Mouse (Mus musculus) CH12.LX (cell line): ENCODE results near the gene Rpap1. TPM values are rescaled to one million over a fixed set of nuclear protein-coding genes. Genes with fewer than 3 reads are reported as not detected.

Experiments used
- DNase-seq: peaks from one replicate; pipeline ENCODE4 v3.0.0-alpha.2; 2013; ENCODE audit errors: extremely low read depth
- H3K27ac ChIP-seq: 2 replicates; pipeline ENCODE4 v1.5.1; 2012; ENCODE audit warnings: low read depth, mild to moderate bottlenecking, control low read depth, moderate library complexity; ENCODE audit not compliant: insufficient read depth
- H3K27me3 ChIP-seq: replicated peaks from 2 replicates; pipeline ENCODE3; 2012; ENCODE audit warnings: inconsistent platforms
- H3K36me3 ChIP-seq, 2 experiments: replicated peaks in 1 of 2; 2 replicates each; pipeline versions ENCODE3 to v1.6.1; 2012; ENCODE audit warnings: inconsistent platforms in 1 of 2, low read length in 1 of 2, mild to moderate bottlenecking in 1 of 2, mixed read lengths in 1 of 2, moderate library complexity in 1 of 2; ENCODE audit not compliant: control insufficient read depth in 1 of 2, insufficient read depth in 1 of 2
- H3K4me1 ChIP-seq, 2 experiments: 2 replicates each; pipeline ENCODE4 v1.6.1; 2012; ENCODE audit warnings: inconsistent platforms in 1 of 2, moderate library complexity in 1 of 2; ENCODE audit not compliant: insufficient read depth in 2 of 2, control insufficient read depth in 1 of 2
- H3K4me2 ChIP-seq: 2 replicates; pipeline ENCODE4 v1.6.1; 2012; ENCODE audit warnings: low read depth, mild to moderate bottlenecking, control low read depth; ENCODE audit not compliant: poor library complexity, insufficient read depth, severe bottlenecking
- H3K4me3 ChIP-seq, 3 experiments: fragments of 150-350 bp in 1 of 3; sonication (generic) in 1 of 3; replicated peaks in 1 of 3; 2 replicates each; pipeline versions ENCODE3 to v1.5.1; 2011 to 2012; ENCODE audit warnings: low read depth in 2 of 3, low read length in 2 of 3, mild to moderate bottlenecking in 2 of 3, moderate library complexity in 2 of 3, control low read depth in 1 of 3, improper control_type of control experiment in 1 of 3, inconsistent platforms in 1 of 3, mixed read lengths in 1 of 3; ENCODE audit not compliant: poor library complexity in 1 of 3
- H3K79me2 ChIP-seq: replicated peaks from 2 replicates; pipeline ENCODE4 v1.6.1; 2012; ENCODE audit warnings: mild to moderate bottlenecking, moderate library complexity; ENCODE audit not compliant: control insufficient read depth, poor library complexity, insufficient read depth, severe bottlenecking; ENCODE audit errors: extremely low read depth
- H3K9ac ChIP-seq: 2 replicates; pipeline ENCODE4 v1.6.1; 2012; ENCODE audit warnings: low read depth, mild to moderate bottlenecking, control low read depth, moderate library complexity; ENCODE audit not compliant: insufficient read depth
- H3K9me3 ChIP-seq: replicated peaks from 2 replicates; pipeline ENCODE3; 2012; ENCODE audit warnings: low read length, inconsistent platforms, mixed read lengths
- BHLHE40 ChIP-seq: IDR thresholded peaks from 2 replicates; pipeline ENCODE4 v1.6.1; 2011; ENCODE audit warnings: mild to moderate bottlenecking, low read depth, low read length, improper control_type of control experiment
- CTCF ChIP-seq, 2 experiments: IDR thresholded peaks in 1 of 2; conservative IDR thresholded peaks in 1 of 2; 2 replicates each; pipeline ENCODE4 v1.5.1; 2011 to 2012; ENCODE audit warnings: low read depth in 2 of 2, low read length in 2 of 2, improper control_type of control experiment in 1 of 2, inconsistent platforms in 1 of 2, mild to moderate bottlenecking in 1 of 2, moderate library complexity in 1 of 2
- E2F4 ChIP-seq: IDR thresholded peaks from 2 replicates; pipeline ENCODE4 v1.6.1; 2011; ENCODE audit warnings: low read depth, low read length, improper control_type of control experiment; ENCODE audit not compliant: insufficient replicate concordance
- EP300 ChIP-seq: IDR thresholded peaks from 2 replicates; pipeline ENCODE4 v1.6.1; 2011; ENCODE audit warnings: low read length, improper control_type of control experiment
- GABPA ChIP-seq: IDR thresholded peaks from 2 replicates; pipeline ENCODE4 v1.6.1; 2012; ENCODE audit warnings: low read depth, low read length, improper control_type of control experiment, inconsistent platforms; ENCODE audit not compliant: insufficient replicate concordance
- HCFC1 ChIP-seq: IDR thresholded peaks from 2 replicates; pipeline ENCODE4 v1.6.1; 2012; ENCODE audit warnings: low read depth, mild to moderate bottlenecking, inconsistent platforms, low read length, improper control_type of control experiment
- JUND ChIP-seq: conservative IDR thresholded peaks from 2 replicates; pipeline ENCODE4 v1.6.1; 2011; ENCODE audit warnings: low read depth, low read length, improper control_type of control experiment
- MEF2A ChIP-seq: IDR thresholded peaks from 2 replicates; pipeline ENCODE4 v1.6.1; 2014; ENCODE audit warnings: low read depth, mild to moderate bottlenecking, inconsistent platforms, low read length, improper control_type of control experiment, borderline replicate concordance
- NELFE ChIP-seq: IDR thresholded peaks from 2 replicates; pipeline ENCODE4 v1.6.1; 2011; ENCODE audit warnings: low read depth, low read length, improper control_type of control experiment
- PAX5 ChIP-seq: IDR thresholded peaks from 2 replicates; pipeline ENCODE4 v1.6.1; 2012; ENCODE audit warnings: low read length, inconsistent platforms, mixed read lengths
- POLR2A ChIP-seq: IDR thresholded peaks from 2 replicates; pipeline ENCODE4 v1.6.1; 2011; ENCODE audit warnings: low read depth, mild to moderate bottlenecking, improper control_type of control experiment, low read length
- RAD21 ChIP-seq: IDR thresholded peaks from 2 replicates; pipeline ENCODE4 v1.6.1; 2011; ENCODE audit warnings: low read depth, mild to moderate bottlenecking, low read length, improper control_type of control experiment, moderate library complexity
- RCOR1 ChIP-seq: conservative IDR thresholded peaks from 2 replicates; pipeline ENCODE4 v1.6.1; 2012; ENCODE audit warnings: low read depth, mild to moderate bottlenecking, inconsistent platforms, low read length, improper control_type of control experiment
- SIN3A ChIP-seq: IDR thresholded peaks from 2 replicates; pipeline ENCODE4 v1.6.1; 2012; ENCODE audit warnings: low read length, improper control_type of control experiment, inconsistent platforms
- SMC3 ChIP-seq: IDR thresholded peaks from 2 replicates; pipeline ENCODE4 v1.6.1; 2011; ENCODE audit warnings: low read depth, low read length, improper control_type of control experiment
- TBP ChIP-seq: conservative IDR thresholded peaks from 2 replicates; pipeline ENCODE4 v1.6.1; 2011; ENCODE audit warnings: low read depth, low read length, improper control_type of control experiment
- ZKSCAN1 ChIP-seq: IDR thresholded peaks from 2 replicates; pipeline ENCODE4 v1.6.1; 2012; ENCODE audit warnings: low read depth, inconsistent platforms, low read length, improper control_type of control experiment, borderline replicate concordance
- ZNF384 ChIP-seq: IDR thresholded peaks from 2 replicates; pipeline ENCODE4 v1.6.1; 2012; ENCODE audit warnings: low read depth, low read length, improper control_type of control experiment, inconsistent platforms
- dilution Hi-C: fragments of 300-500 bp; cut with MboI; formaldehyde crosslinking; loops from 2 replicates; pipeline ENCODE4 v1.14.3; 2020; ENCODE audit warnings: low sequenced_read_pairs; ENCODE audit not compliant: extremely low pct_unique_long_range_greater_than_20kb, extremely low pct_ligation_motif_present
- in situ Hi-C: fragments of 300-500 bp; cut with MboI; formaldehyde crosslinking; loops from 3 replicates; pipeline ENCODE4 v1.14.3; 2019; ENCODE audit warnings: low sequenced_read_pairs, low pct_ligation_motif_present, low pct_unique_long_range_greater_than_20kb, mixed read lengths
- polyA plus RNA-seq: library from polyadenylated mRNA; unstranded; fragments of >175 nt; gene quantifications from 2 replicates; pipeline ENCODE4 v1.2.1, GENCODE M21; 2012; ENCODE audit warnings: low read depth; ENCODE audit not compliant: insufficient read length
- total RNA-seq, 2 experiments: library from RNA; depleted of rRNA; stranded (reverse); fragments of 300-350 nt in 1 of 2; fragments of >200 nt in 1 of 2; gene quantifications; 2 replicates each; pipeline ENCODE4 v1.2.3; 2012 to 2014

Gene Rpap1
- total and polyA plus RNA-seq, 3 experiments, result 8.5 to 34.7 (median 31.8) TPM

- Histone ChIP-seq H3K79me2 (no peaks in the 10 kb centered on the region), H3K9ac (no peak overlapping the region), H3K9me3 (no peaks in the 10 kb centered on the region), H3K27ac (no peak overlapping the region), H3K4me2 (no peak overlapping the region), H3K27me3 (peaks cover 17% of the 10 kb centered on the region), H3K4me3 (no peak overlapping the region), H3K4me1 (peaks cover 0 to 5% of the 10 kb centered on the region in 2 experiments; a peak in 2 of 4 replicates), H3K36me3 (no peaks in the 10 kb centered on the region)
- dilution Hi-C loops, result no loop called here
- in situ Hi-C loops, result no loop called here
- TF ChIP-seq BHLHE40, result no peak
- TF ChIP-seq E2F4, result no peak
- no peak for TF ChIP-seq EP300
- no peak for TF ChIP-seq ZKSCAN1
- no peak for TF ChIP-seq NELFE
- no peak for TF ChIP-seq GABPA
- TF ChIP-seq SMC3, result no peak
- no peak for TF ChIP-seq TBP
- no peak for TF ChIP-seq CTCF (conservative IDR thresholded peaks at IDR 0.05 in 1 of 2, IDR thresholded peaks at IDR 0.05 in 1 of 2; ENCODE audit: low read depth in 2 of 2, low read length in 2 of 2)
- TF ChIP-seq POLR2A, result no peak
- TF ChIP-seq ZNF384, result no peak
- TF ChIP-seq JUND, result no peak
- TF ChIP-seq SIN3A, result no peak
- no peak for TF ChIP-seq MEF2A
- TF ChIP-seq RCOR1, result no peak
- no peak for DNase-seq
Measured at GRCm38 (mm10) chr2:119747554-119747953, 39.8 kb downstream of the Rpap1 start.

GRCm38 (mm10) chr2:119745281-119745680, 42.1 kb downstream of the Rpap1 start:
- TF ChIP-seq HCFC1 (no peak), CTCF (conservative IDR thresholded peaks at IDR 0.05 in 1 of 2, IDR thresholded peaks at IDR 0.05 in 1 of 2; ENCODE audit: low read depth in 2 of 2, low read length in 2 of 2) (peak; percentile 14 to 55; a peak in 2 of 4 replicates), PAX5 (no peak), RAD21 (peak; percentile 39)
- peak; percentile 27 for DNase-seq

More at GRCm38 (mm10) chr2:119745281-119745680, 42.1 kb downstream of the Rpap1 start:
- no peak overlapping the region for H3K4me2 ChIP-seq
- peaks cover 17% of the 10 kb centered on the region for H3K27me3 ChIP-seq
- no peak overlapping the region for H3K9ac ChIP-seq
- no peak overlapping the region for H3K27ac ChIP-seq
- no peaks in the 10 kb centered on the region for H3K79me2 ChIP-seq
- no peaks in the 10 kb centered on the region for H3K36me3 ChIP-seq
- in situ Hi-C loops (no loop called here), dilution Hi-C loops (no loop called here)
- H3K4me1 ChIP-seq, result peaks cover 3 to 19% of the 10 kb centered on the region in 2 experiments; a peak in 3 of 4 replicates
- H3K9me3 ChIP-seq, result no peaks in the 10 kb centered on the region
- no peak overlapping the region for H3K4me3 ChIP-seq
